Mouse (Mus musculus): ENCODE results near the gene Fam189a2. TPM values are rescaled to one million over a fixed set of nuclear protein-coding genes. Genes with fewer than 3 reads are reported as not detected.

Fam189a2 gene
- total RNA-seq (2023) = not detected

DNA sequence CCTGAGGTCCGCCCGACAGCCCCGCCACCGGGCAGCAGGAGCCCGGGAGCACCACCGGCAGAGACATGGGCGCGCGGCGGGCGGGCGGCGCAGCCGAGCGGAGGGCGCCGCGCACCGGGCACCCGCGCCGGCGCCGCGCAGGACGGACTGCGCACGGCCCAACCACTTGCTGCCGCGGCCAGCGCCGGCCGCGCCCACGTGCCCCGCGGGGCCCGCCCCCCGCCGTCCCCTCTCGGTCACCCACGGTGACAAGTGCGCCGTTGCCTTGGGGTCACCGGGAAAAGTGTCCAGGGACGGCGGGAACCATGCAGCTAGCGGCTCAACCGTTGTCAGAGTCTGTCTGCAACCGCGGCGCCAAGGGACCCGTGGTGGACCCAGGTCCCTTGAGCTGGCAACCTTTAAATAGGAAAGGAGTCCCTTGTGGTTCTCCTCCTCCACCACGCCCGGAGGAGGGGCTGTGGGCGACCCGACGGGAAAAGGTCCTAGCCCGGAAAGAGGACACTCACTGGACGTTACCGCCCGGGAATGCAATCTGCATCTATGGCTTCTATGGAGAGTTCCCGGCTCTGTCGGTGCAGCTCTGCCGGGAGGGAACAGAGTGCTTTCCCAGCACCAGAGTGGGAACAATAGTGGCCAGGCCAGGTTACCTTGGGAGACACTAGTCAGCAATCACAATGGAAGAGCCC is at the start of gene Fam189a2:
Gene Fam189a2, minus strand, starts transcription at position 149 of the 686 bp plus-strand sequence.

Other genes with a start within 250 kb of the Fam189a2 start
- gene Tjp2, start 194.0 kb upstream of the Fam189a2 start, total RNA-seq (2023) = 1 to 10 TPM; 2.3 to 2.9 TPM
- gene Fxn, start 249.6 kb upstream of the Fam189a2 start, total RNA-seq (2023) = 10 to 100 TPM; 10.7 to 11.7 TPM

All from B cell, adult 67 days (primary cell).